Mouse (Mus musculus) macrophage (primary cell): Measurements from ENCODE around the gene Enpp4. TPM values are rescaled to one million over a fixed set of nuclear protein-coding genes. Genes with fewer than 3 reads are reported as not detected.

Experiments
- H3K27ac ChIP-seq: fragments of 350-480 bp; formaldehyde crosslinking; 2 replicates; pipeline ENCODE4 v1.9.0; 2021
- H3K36me3 ChIP-seq: fragments of 350-480 bp; formaldehyde crosslinking; 2 replicates; pipeline ENCODE4 v1.9.0; 2021; ENCODE audit errors: inconsistent target
- H3K4me3 ChIP-seq: fragments of 350-480 bp; formaldehyde crosslinking; 2 replicates; pipeline ENCODE4 v1.9.0; 2021; ENCODE audit errors: inconsistent target
- H3K79me2 ChIP-seq: fragments of 350-480 bp; formaldehyde crosslinking; 2 replicates; pipeline ENCODE4 v1.9.0; 2021; ENCODE audit errors: inconsistent target
- WGBS: methylation state at CpG from one replicate; pipeline ENCODE4 v1.1.7; 2026; ENCODE audit warnings: inconsistent platforms; ENCODE audit not compliant: missing documents; 5-methylcytosine and 5-hydroxymethylcytosine counted together
- polyA plus RNA-seq: library from polyadenylated mRNA; stranded (reverse); fragments of 250-400 nt; gene quantifications from 3 replicates; pipeline ENCODE4 v1.2.4, GENCODE M21; 2018; ENCODE audit warnings: inconsistent platforms
- total RNA-seq, 78 experiments: library from RNA; depleted of rRNA; stranded (reverse); fragments of 250-400 nt; gene quantifications; 1 replicate in 9 of 78; 2 replicates in 24 of 78; 3 replicates in 43 of 78; 4 replicates in 2 of 78; pipeline ENCODE4 v1.2.4; 2018; ENCODE audit warnings: inconsistent platforms in 56 of 78

Enpp4 gene
- 1 to 10 TPM in 15 of 26 experiments, under 1 TPM in 7, not detected in 4; 0.28 to 7.4 (median 4.4) TPM for total RNA-seq (2018; cell fraction: chromatin; rRNA removed)
- total RNA-seq (2018; cell fraction: cytosol; rRNA removed) = 10 to 100 TPM in 13 of 26 experiments, 1 to 10 TPM in 11, under 1 TPM in 2; 0.65 to 22.6 (median 7.4) TPM
- 10 to 100 TPM in 13 of 26 experiments, 1 to 10 TPM in 13; 1.3 to 41.8 (median 13.7) TPM for total RNA-seq (2018; cell fraction: nucleus; rRNA removed)
- 0.75 to 3.3 TPM (median 0.94 TPM) in 3 replicates for polyA plus RNA-seq

DNA sequence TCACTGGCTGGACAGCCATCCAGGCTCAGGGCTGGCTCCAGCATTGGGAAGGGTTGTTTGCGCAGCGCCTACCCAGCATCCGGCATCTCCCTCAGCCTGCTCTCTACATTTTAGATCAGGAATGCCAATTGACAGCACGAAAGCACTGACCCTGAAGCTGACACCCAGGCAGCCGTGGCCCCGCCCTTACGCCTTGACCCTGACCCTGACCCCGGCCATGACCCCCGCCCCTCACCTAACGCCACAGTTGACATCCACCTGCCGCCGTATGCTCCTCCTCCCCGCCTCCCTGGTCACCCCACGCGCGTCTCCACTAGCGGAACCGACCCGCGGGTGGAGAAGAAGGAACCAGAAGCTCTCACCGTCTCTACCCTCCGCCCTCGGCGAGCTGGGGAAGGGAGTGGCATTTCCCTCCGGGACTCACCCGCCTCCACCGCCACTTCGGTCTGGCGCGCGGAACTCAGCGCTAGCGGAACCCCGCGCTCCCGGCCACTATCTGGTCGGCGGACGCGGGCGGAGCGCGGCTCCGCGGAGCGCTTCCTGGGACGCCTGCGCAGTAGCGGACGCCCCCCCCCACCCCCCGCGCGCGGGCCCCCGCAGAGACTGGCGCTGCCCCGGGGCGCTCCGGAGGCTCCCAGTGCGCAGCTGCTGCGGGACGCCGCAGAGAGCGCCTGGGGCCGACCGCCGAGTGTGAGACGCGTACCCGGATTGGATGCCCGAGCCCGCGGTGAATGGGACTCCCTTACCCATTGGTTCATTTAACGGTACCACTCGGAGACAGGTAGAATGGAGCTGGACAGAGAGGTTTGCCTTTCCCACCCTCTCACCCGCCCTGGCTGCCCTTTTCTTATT, at the start of gene Enpp4:
TSS of gene Enpp4 (minus strand) at position 523 of the 852 bp plus-strand sequence.
- no peak within 1 kb of the TSS for H3K27ac ChIP-seq
- no peaks in the 10 kb centered on the region for H3K36me3 ChIP-seq
- peak within 1 kb of the TSS; percentile 18; the same call in 1 of the 2 replicates for H3K4me3 ChIP-seq
- H3K79me2 ChIP-seq = no peaks in the 10 kb centered on the region
- 2% methylated on average over 67 of the region's 76 CpGs for WGBS

DNA sequence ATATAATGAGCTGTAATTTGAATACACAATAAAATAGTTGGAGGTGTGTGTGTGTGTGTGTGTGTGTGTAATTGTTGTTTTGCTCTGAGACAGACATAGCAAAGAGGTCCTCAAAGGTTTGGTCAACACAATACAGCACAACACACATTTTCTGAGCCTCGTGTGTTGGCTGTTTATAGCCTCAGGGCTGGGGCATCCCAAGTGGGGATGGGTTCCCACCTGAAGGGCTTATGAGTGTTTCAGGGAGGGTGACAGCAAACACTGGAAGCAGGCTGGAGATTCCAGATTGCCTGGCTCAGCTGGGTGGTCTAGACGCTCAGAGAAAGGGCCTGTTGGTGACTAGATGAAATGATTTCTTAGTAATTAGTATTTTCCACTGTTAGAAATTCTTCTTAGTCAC, 49.6 kb upstream of the Enpp4 start:
- Histone ChIP-seq H3K79me2 (no peaks in the 10 kb centered on the region), H3K27ac (no peak overlapping the region), H3K36me3 (no peaks in the 10 kb centered on the region), H3K4me3 (no peak overlapping the region)
- WGBS = 93% methylated on average over 2 of the region's 2 CpGs

DNA sequence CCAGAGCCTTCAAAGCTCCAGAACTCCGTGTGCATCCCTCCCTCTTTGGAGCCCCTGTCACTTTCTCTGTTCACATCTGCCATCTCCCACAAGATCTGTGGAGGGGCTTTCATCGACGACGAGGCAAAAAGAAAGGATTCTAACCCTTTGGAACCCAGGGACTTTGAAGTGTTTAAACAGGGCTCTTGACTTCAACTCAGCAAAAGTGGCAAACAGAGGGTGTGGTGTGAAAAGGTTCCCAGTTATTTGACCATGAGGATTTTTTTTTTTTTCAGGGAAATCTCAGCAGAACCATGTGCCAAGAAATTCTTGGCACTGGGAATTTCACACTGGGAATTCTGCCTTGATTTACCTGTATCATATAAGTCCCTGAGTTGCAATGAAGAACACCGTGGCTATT, 48.3 kb upstream of the Enpp4 start:
- no peaks in the 10 kb centered on the region for H3K36me3 ChIP-seq
- H3K27ac ChIP-seq = no peak overlapping the region
- no peak overlapping the region for H3K4me3 ChIP-seq
- 96% methylated on average over 4 of the region's 5 CpGs for WGBS
- no peaks in the 10 kb centered on the region for H3K79me2 ChIP-seq

DNA sequence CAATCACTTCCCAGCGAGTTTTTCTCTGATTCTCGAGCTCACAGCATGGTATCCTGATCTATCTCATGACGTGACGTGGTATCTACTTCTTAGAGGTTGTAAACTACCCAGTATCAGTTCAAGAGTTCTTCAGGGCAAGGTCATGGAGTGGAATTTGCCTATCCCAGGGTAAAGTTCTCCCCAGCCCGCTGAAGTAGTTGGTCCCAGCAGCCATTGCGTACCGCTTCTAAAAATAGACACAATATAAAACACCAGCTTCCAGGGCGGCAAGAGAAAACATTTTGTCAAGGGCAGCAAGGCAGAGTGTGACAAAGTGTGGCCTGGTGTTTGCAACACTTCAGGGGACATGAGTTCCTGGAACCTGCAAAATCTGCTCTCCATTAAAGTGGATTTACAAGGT, 46.3 kb upstream of the Enpp4 start:
- 85% methylated on average over 8 of the region's 8 CpGs for whole genome bisulfite sequencing
- Histone ChIP-seq H3K4me3 (no peak overlapping the region), H3K36me3 (no peaks in the 10 kb centered on the region), H3K79me2 (no peaks in the 10 kb centered on the region), H3K27ac (no peak overlapping the region)

- Histone ChIP-seq H3K4me3 (no peak overlapping the region), H3K79me2 (no peaks in the 10 kb centered on the region), H3K36me3 (no peaks in the 10 kb centered on the region), H3K27ac (no peak overlapping the region)
- 81% methylated on average over 3 of the region's 3 CpGs for WGBS
Measured at GRCm38 (mm10) chr17:44151130-44151529, 45.5 kb upstream of the Enpp4 start.

- no peaks in the 10 kb centered on the region for H3K36me3 ChIP-seq
- no peak overlapping the region for H3K27ac ChIP-seq
- no peaks in the 10 kb centered on the region for H3K79me2 ChIP-seq
- WGBS = 93% methylated on average over 5 of the region's 5 CpGs
- H3K4me3 ChIP-seq = no peak overlapping the region
Measured at GRCm38 (mm10) chr17:44148109-44148846, 42.7 kb upstream of the Enpp4 start.

DNA sequence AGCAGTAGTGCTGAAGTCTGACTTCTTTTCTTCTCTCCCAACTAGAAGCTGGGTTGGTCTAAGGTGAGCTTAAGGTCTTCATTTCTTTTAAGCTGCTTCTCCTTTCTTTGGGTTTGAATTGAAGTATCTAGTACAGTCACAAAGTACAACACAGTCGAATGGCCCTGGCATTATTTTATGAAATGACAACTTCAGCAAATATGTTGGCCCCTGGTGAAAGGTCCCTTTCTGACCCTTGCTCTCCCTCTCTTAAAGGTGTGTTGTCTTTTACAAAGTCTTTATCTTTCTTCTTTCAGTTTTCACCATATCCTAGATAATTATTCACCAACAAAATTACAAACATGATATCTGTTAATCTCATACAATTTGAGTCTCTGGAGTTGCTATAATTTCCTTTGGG, 40.2 kb upstream of the Enpp4 start:
- Histone ChIP-seq H3K36me3 (no peaks in the 10 kb centered on the region), H3K79me2 (no peaks in the 10 kb centered on the region), H3K27ac (no peak overlapping the region), H3K4me3 (no peak overlapping the region)
- 100% methylated on average over 1 of the region's 1 CpGs for WGBS

DNA sequence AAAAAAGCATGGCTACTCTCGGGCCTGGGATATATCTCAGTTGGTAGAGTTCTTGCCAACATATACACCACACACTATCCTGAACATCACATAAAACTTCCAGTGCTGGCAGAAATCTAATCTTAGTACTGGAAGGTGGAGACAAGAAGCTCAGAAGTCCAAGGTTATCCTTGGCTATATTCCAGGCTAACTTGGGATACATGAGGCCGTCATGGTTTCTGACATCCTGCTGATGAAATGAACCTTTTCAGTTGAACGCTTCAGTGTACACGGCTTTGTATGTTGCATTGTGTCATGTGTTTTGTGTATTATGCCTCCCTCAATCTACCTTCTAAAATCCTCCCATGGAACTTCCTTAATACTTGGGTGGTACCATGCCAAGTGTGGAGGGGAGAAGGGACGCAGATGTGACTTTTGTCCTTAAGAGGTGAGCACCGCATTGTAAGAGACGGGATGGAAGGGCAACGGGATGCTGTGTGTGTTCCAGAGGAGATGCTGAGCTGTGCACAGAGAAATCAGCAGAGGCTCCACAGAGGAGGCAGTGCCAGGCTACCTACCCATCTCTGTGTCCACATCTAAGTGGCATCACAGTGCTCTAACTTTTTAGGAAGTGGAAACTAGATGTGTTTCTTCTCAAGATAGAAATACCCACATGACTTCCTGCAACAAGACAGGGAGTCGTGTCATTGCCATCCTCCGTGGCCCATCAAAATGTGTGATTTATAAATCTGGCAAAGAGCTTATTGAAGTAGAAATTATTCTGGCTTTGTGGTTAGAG, 31.4 kb upstream of the Enpp4 start:
- no peak overlapping the region for H3K4me3 ChIP-seq
- WGBS = 61% methylated on average over 10 of the region's 10 CpGs
- no peaks in the 10 kb centered on the region for H3K36me3 ChIP-seq
- no peaks in the 10 kb centered on the region for H3K79me2 ChIP-seq
- no peak overlapping the region for H3K27ac ChIP-seq

DNA sequence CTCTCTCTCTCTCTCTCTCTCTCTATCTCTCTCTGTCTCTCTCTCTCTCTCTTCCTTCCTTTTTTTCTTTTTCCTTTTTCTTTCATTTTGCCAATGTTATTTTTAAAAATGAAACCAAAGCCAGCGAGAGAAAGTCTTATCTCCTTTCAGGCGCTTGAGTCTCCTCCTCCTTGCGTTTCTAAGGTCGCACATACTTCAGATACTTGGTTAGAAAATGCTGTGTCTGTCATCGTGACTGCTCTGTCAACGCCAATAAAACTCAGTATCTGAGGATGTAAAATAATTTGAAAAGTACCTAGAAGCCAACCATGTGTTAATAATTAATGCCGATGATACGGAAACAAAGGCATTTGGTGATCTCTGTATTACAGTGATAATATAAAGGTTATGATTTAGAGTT, 30.4 kb upstream of the Enpp4 start:
- Histone ChIP-seq H3K27ac (no peak overlapping the region), H3K36me3 (no peaks in the 10 kb centered on the region), H3K4me3 (no peak overlapping the region), H3K79me2 (no peaks in the 10 kb centered on the region)
- WGBS = 47% methylated on average over 8 of the region's 8 CpGs

GRCm38 (mm10) chr17:44134545-44134944, 28.9 kb upstream of the Enpp4 start:
- Histone ChIP-seq H3K27ac (no peak overlapping the region), H3K79me2 (no peaks in the 10 kb centered on the region), H3K36me3 (no peaks in the 10 kb centered on the region), H3K4me3 (no peak overlapping the region)
- 91% methylated on average over 9 of the region's 9 CpGs for WGBS

GRCm38 (mm10) chr17:44134106-44134505, 28.5 kb upstream of the Enpp4 start:
- Histone ChIP-seq H3K79me2 (no peaks in the 10 kb centered on the region), H3K36me3 (no peaks in the 10 kb centered on the region), H3K27ac (no peak overlapping the region), H3K4me3 (no peak overlapping the region)
- 40% methylated on average over 6 of the region's 6 CpGs for WGBS

- Histone ChIP-seq H3K79me2 (no peaks in the 10 kb centered on the region), H3K36me3 (no peaks in the 10 kb centered on the region), H3K4me3 (no peak overlapping the region), H3K27ac (no peak overlapping the region)
- WGBS = 17% methylated on average over 7 of the region's 7 CpGs
Measured at GRCm38 (mm10) chr17:44130429-44130828, 24.8 kb upstream of the Enpp4 start.

DNA sequence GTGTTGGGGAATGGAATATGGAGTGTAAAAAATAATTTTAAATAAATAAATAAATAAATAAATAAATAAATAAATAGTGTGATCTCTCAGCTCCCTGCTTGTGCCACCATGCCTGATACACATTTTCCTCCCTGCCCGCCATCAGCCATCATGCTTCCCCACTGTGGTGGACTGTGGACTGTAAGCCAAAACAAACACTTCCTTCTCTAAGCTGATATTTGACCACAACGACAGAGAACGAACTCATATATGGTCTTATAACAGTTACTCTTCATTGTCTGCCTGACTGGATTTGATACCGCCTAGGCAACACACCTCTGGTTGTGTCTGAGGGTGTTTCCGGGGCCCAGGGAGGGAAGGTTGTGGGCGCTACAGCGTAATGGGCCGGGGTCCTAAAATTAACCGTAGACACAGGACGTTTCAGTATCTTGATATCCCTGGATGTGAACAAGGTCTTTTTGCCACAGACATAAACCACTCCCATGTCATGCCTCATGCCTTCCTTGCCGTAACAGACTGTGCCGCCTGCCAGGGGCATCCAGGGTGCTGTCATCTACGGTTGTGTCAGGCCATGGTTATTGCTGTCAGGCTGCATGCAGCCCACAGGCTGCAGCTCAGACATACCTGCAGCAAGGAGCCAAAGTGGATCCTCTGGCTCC, 23.6 kb upstream of the Enpp4 start:
- no peak overlapping the region for H3K27ac ChIP-seq
- no peaks in the 10 kb centered on the region for H3K79me2 ChIP-seq
- H3K36me3 ChIP-seq = no peaks in the 10 kb centered on the region
- 60% methylated on average over 13 of the region's 13 CpGs for WGBS
- no peak overlapping the region for H3K4me3 ChIP-seq
